Mouse (Mus musculus): ENCODE measurements around the gene Spocd1. TPM values are rescaled to one million over a fixed set of nuclear protein-coding genes. Genes with fewer than 3 reads are reported as not detected.

Gene Spocd1
- polyA plus RNA-seq, 1 experiment from 2014 or later, result not detected

DNA sequence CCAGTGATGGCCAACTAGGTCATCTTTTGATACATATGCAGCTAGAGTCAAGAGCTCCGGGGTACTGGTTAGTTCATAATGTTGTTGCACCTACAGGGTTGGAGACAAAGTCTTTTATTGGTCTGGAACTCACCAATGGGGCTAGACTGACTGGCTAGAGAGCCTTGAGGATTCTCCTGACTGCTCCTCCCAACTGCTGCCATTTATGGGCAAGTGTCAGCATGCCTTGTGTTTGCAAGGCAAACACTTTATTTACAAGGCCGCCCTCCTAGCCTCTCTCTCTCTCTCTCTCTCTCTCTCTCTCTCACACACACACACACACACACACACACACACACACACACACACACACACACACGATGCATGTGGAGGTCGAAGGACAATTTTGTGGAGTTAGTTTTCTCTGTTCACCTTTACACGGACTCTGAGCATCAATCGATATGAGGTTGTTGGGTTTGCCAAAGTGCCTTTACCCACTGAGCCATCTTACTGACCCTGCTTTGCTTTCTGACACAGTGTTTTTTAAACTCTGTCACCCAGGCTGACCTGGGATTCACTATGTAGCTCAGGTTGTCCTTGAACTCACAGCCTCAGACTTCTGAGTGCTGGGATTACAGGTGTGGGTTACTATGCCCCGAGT is 13.6 kb upstream of the Spocd1 start:
- no peaks in the 10 kb centered on the region for H3K27me3 ChIP-seq (ENCODE audit: control insufficient read depth, insufficient read depth, low read depth, low read length)
- WGBS, result 87% methylated on average over 7 of the region's 7 CpGs
- no peak overlapping the region for H3K4me3 ChIP-seq (ENCODE audit: low read depth, low read length)
- H3K9me3 ChIP-seq (replicated peaks; ENCODE audit: control insufficient read depth, low read length, poor library complexity, severe bottlenecking), result no peaks in the 10 kb centered on the region
- no peak overlapping the region for H3K4me2 ChIP-seq (ENCODE audit: low read length)
- H3K27ac ChIP-seq (ENCODE audit: low read length), result no peak overlapping the region
- H3K4me1 ChIP-seq (ENCODE audit: control insufficient read depth, insufficient read depth, low read length), result peaks cover 13% of the 10 kb centered on the region
- H3K9ac ChIP-seq (ENCODE audit: low read depth, low read length), result no peak overlapping the region
- H3K36me3 ChIP-seq (ENCODE audit: control insufficient read depth, insufficient read depth, low read length), result no peaks in the 10 kb centered on the region
- ATAC-seq, result no peak

DNA sequence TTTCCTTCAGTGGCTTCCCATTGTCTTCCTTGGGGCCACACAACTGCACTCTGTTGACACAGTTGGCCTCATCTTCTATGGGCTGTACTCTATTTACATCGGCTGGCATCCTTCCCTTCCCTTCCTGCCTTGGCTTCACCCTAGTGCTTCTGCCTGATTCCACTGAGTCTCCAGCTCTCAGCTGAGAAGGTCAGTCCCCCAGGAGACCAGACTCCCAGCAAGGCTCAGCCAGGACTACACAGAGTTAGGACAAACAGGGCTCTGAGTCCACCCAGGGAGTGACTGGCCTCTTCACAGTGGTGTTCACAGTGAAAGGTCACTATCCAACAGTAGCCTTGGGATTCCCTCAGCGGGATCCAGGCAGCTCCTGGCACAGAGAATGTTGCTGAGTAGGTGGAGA is 12.9 kb upstream of the Spocd1 start:
- H3K36me3 ChIP-seq (ENCODE audit: control insufficient read depth, insufficient read depth, low read length), result no peaks in the 10 kb centered on the region
- no peaks in the 10 kb centered on the region for H3K9me3 ChIP-seq (replicated peaks; ENCODE audit: control insufficient read depth, low read length, poor library complexity, severe bottlenecking)
- 33% methylated on average over 2 of the region's 2 CpGs for WGBS
- no peaks in the 10 kb centered on the region for H3K27me3 ChIP-seq (ENCODE audit: control insufficient read depth, insufficient read depth, low read depth, low read length)
- H3K4me2 ChIP-seq (ENCODE audit: low read length), result no peak overlapping the region
- ATAC-seq, result no peak
- no peak overlapping the region for H3K27ac ChIP-seq (ENCODE audit: low read length)
- no peak overlapping the region for H3K9ac ChIP-seq (ENCODE audit: low read depth, low read length)
- H3K4me1 ChIP-seq (ENCODE audit: control insufficient read depth, insufficient read depth, low read length), result peaks cover 13% of the 10 kb centered on the region
- no peak overlapping the region for H3K4me3 ChIP-seq (ENCODE audit: low read depth, low read length)

DNA sequence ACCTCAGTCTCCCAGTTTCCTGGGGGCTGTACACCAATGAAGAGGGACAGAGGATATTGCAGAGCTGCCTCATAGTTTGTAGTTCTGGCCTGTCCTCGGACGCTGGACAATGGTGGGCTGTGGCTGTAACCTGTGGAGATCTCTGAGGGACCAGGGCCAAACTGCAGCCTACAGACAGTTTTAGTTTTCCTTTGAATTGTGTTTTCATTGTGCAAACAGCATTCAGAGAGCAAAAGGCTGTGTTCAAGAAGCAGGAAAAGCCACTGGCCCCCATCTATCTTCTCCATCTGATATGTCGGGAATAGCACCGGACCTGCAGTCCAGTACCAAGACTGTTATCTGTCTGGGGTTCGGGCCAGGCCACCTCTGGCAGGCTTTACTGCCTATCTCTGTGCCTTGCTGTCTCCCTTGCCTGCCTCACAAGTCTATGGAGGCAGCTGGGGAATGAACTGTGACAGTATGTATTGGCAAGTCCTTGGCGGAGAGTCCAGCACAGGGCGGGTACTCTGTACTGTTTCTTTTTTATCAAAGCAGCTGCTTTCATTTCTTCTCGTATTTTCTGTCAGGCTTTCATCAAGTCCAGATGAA is 11.9 kb upstream of the Spocd1 start:
- Histone ChIP-seq H3K27ac (ENCODE audit: low read length) (no peak overlapping the region), H3K9me3 (replicated peaks; ENCODE audit: control insufficient read depth, low read length, poor library complexity, severe bottlenecking) (no peaks in the 10 kb centered on the region), H3K9ac (ENCODE audit: low read depth, low read length) (no peak overlapping the region), H3K27me3 (ENCODE audit: control insufficient read depth, insufficient read depth, low read depth, low read length) (no peaks in the 10 kb centered on the region), H3K4me3 (ENCODE audit: low read depth, low read length) (no peak overlapping the region), H3K36me3 (ENCODE audit: control insufficient read depth, insufficient read depth, low read length) (no peaks in the 10 kb centered on the region), H3K4me2 (ENCODE audit: low read length) (no peak overlapping the region), H3K4me1 (ENCODE audit: control insufficient read depth, insufficient read depth, low read length) (peaks cover 13% of the 10 kb centered on the region)
- ATAC-seq, result no peak
- 65% methylated on average over 8 of the region's 8 CpGs for WGBS

DNA sequence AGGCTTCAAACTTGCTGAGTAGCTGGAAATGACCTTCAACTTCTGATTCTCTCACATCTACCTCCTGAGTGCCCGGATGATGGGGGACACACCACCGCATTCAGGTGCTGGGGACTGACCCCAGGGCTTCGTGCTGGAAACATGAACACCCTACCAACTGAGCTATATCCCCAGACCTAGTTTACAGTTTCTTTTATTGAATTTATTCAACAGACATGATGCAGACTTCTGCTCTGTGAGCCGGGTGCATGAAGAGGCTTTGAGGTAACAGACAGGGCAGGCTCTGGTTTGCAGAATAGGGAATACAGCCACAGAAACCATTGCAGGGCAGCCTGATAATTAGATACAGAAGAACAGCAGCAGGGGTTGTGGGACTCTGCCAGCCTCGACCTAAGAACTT is 10.6 kb upstream of the Spocd1 start:
- Histone ChIP-seq H3K4me3 (ENCODE audit: low read depth, low read length) (no peak overlapping the region), H3K4me2 (ENCODE audit: low read length) (no peak overlapping the region), H3K27ac (ENCODE audit: low read length) (no peak overlapping the region), H3K9me3 (replicated peaks; ENCODE audit: control insufficient read depth, low read length, poor library complexity, severe bottlenecking) (no peaks in the 10 kb centered on the region), H3K9ac (ENCODE audit: low read depth, low read length) (no peak overlapping the region), H3K36me3 (ENCODE audit: control insufficient read depth, insufficient read depth, low read length) (no peaks in the 10 kb centered on the region), H3K4me1 (ENCODE audit: control insufficient read depth, insufficient read depth, low read length) (peaks cover 11% of the 10 kb centered on the region), H3K27me3 (ENCODE audit: control insufficient read depth, insufficient read depth, low read depth, low read length) (no peaks in the 10 kb centered on the region)
- no peak for ATAC-seq
- WGBS, result 82% methylated on average over 5 of the region's 5 CpGs

DNA sequence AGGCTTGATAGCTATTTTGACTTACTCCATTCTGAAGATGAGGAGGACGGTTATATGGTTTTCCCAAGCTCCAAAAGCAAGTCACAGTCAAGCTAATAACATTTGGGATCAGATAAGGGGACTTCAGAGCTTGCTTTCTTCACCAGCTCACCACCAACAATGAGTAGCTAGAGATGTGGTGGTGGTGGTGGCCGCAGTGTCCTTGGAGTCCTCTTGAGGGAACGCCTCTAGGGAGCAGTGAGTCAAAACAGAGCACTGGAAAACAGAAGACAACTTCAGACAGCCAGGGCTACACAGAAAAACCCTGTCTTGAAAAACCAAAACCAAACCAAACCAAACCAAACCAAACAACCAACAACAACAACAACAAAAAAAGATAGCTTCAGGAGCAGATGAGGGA is 10.1 kb upstream of the Spocd1 start:
- H3K36me3 ChIP-seq (ENCODE audit: control insufficient read depth, insufficient read depth, low read length), result no peaks in the 10 kb centered on the region
- no peak overlapping the region for H3K27ac ChIP-seq (ENCODE audit: low read length)
- H3K4me1 ChIP-seq (ENCODE audit: control insufficient read depth, insufficient read depth, low read length), result peaks cover 7% of the 10 kb centered on the region
- no peak overlapping the region for H3K9ac ChIP-seq (ENCODE audit: low read depth, low read length)
- H3K9me3 ChIP-seq (replicated peaks; ENCODE audit: control insufficient read depth, low read length, poor library complexity, severe bottlenecking), result no peaks in the 10 kb centered on the region
- 89% methylated on average over 3 of the region's 3 CpGs for WGBS
- no peaks in the 10 kb centered on the region for H3K27me3 ChIP-seq (ENCODE audit: control insufficient read depth, insufficient read depth, low read depth, low read length)
- no peak overlapping the region for H3K4me3 ChIP-seq (ENCODE audit: low read depth, low read length)
- H3K4me2 ChIP-seq (ENCODE audit: low read length), result no peak overlapping the region
- no peak for ATAC-seq

DNA sequence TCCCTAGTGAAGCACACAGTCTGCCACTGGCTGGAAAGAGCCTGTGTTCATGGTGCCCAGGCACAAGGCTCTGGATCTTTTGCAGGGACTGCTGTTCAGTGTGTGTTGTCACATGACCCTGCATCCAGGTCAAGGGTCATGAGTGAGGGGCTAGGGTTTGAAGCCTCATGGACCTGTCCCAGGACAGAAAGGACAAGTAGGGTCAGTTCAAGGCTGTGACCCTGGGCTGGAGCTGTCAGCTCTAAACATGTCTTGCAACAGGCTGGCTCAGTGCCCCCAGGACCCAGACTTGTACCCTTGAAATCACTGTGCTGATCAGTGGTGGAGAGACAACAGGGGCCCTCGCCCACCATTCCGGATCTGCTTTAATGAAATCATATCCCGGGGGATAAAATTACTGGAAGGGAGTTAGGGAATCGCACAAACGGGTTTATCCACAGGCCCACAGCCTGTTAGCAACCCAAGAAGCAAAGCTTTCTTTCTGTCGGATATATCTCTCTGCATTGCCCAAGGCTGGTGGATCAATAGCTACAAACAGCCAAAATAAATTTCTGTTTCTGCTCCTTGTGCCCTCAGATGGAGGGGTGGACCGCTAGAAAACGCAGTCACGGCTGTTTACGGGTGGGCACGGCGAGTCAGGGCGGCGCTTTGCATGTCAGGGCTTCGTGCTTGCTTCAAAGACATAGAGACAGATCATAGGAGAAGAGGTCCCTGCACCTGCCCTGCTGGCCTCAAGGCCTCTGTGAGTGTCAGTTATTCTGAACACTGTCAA is 8.3 kb upstream of the Spocd1 start:
- WGBS, result 82% methylated on average over 15 of the region's 15 CpGs
- H3K27me3 ChIP-seq (ENCODE audit: control insufficient read depth, insufficient read depth, low read depth, low read length), result no peaks in the 10 kb centered on the region
- no peaks in the 10 kb centered on the region for H3K9me3 ChIP-seq (replicated peaks; ENCODE audit: control insufficient read depth, low read length, poor library complexity, severe bottlenecking)
- no peak for ATAC-seq
- H3K27ac ChIP-seq (ENCODE audit: low read length), result no peak overlapping the region
- H3K9ac ChIP-seq (ENCODE audit: low read depth, low read length), result no peak overlapping the region
- peaks cover 2% of the 10 kb centered on the region; the same call in 1 of the 2 replicates for H3K4me1 ChIP-seq (ENCODE audit: control insufficient read depth, insufficient read depth, low read length)
- no peaks in the 10 kb centered on the region for H3K36me3 ChIP-seq (ENCODE audit: control insufficient read depth, insufficient read depth, low read length)
- H3K4me2 ChIP-seq (ENCODE audit: low read length), result no peak overlapping the region
- H3K4me3 ChIP-seq (ENCODE audit: low read depth, low read length), result no peak overlapping the region

DNA sequence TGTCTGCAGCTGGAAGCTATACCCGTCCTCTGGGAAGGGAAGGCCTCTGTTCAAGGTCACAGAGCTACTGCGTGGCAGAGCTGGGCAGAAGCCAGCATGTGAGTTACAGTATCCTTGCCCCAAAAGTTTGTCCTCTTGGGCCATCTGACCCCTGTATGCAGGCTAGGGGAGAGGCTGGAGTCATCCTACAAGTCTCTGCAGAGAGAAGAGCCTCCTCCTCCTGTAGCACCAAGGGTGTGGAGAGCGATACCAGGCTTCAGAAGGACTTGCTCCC is 7.8 kb upstream of the Spocd1 start:
- H3K4me3 ChIP-seq (ENCODE audit: low read depth, low read length), result no peak overlapping the region
- H3K4me1 ChIP-seq (ENCODE audit: control insufficient read depth, insufficient read depth, low read length), result peaks cover 2% of the 10 kb centered on the region; the same call in 1 of the 2 replicates
- no peaks in the 10 kb centered on the region for H3K27me3 ChIP-seq (ENCODE audit: control insufficient read depth, insufficient read depth, low read depth, low read length)
- H3K9me3 ChIP-seq (replicated peaks; ENCODE audit: control insufficient read depth, low read length, poor library complexity, severe bottlenecking), result no peaks in the 10 kb centered on the region
- WGBS, result 80% methylated on average over 3 of the region's 3 CpGs
- no peak overlapping the region for H3K27ac ChIP-seq (ENCODE audit: low read length)
- no peak overlapping the region for H3K9ac ChIP-seq (ENCODE audit: low read depth, low read length)
- H3K4me2 ChIP-seq (ENCODE audit: low read length), result no peak overlapping the region
- no peaks in the 10 kb centered on the region for H3K36me3 ChIP-seq (ENCODE audit: control insufficient read depth, insufficient read depth, low read length)
- no peak for ATAC-seq

DNA sequence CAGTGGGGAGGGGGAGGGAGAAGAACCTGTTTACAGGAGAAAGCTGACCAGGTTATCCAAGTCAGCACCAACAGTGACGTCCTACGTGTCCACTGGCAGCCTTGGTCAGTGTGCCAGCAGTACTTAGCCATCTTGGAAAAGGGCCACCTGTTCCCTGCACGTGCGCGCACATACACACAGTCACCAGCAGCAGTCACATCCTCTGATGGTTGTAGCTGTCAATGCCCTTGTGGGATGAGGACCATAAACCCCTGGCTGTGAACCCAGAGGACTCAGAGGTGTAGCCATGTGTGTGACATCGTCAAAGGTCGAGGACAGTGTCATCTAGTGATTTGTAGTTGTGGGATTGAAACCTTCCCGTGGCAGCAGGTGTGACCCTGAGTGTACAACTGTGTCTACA is 4.9 kb upstream of the Spocd1 start:
- no peak for ATAC-seq
- Histone ChIP-seq H3K27ac (ENCODE audit: low read length) (no peak overlapping the region), H3K4me3 (ENCODE audit: low read depth, low read length) (no peak overlapping the region), H3K36me3 (ENCODE audit: control insufficient read depth, insufficient read depth, low read length) (no peaks in the 10 kb centered on the region), H3K27me3 (ENCODE audit: control insufficient read depth, insufficient read depth, low read depth, low read length) (no peaks in the 10 kb centered on the region), H3K4me2 (ENCODE audit: low read length) (no peak overlapping the region), H3K4me1 (ENCODE audit: control insufficient read depth, insufficient read depth, low read length) (peaks cover 6% of the 10 kb centered on the region; the same call in 1 of the 2 replicates), H3K9me3 (replicated peaks; ENCODE audit: control insufficient read depth, low read length, poor library complexity, severe bottlenecking) (no peaks in the 10 kb centered on the region), H3K9ac (ENCODE audit: low read depth, low read length) (no peak overlapping the region)
- 87% methylated on average over 8 of the region's 8 CpGs for WGBS

DNA sequence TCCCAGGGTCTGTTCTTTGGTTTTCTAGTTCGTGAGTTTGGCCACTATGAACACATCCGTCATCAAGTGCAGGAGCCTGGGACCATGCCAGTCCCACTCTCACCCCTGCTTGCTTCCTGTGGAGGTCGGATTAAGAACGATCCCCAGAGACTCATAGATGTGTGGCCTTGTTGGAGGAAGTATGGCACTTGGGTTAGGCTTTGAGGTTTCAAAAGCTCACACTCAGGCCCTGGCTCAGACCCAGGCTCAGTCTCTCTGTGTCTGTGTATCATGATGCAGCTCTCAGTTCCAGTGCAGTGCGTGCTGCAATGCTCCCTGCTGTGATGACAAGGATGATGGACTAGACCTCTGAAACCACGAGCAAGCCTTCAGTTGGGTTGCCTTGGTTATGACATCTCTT is 4.4 kb upstream of the Spocd1 start:
- H3K27me3 ChIP-seq (ENCODE audit: control insufficient read depth, insufficient read depth, low read depth, low read length), result no peaks in the 10 kb centered on the region
- no peaks in the 10 kb centered on the region for H3K9me3 ChIP-seq (replicated peaks; ENCODE audit: control insufficient read depth, low read length, poor library complexity, severe bottlenecking)
- no peak overlapping the region for H3K4me2 ChIP-seq (ENCODE audit: low read length)
- ATAC-seq, result no peak
- no peak overlapping the region for H3K9ac ChIP-seq (ENCODE audit: low read depth, low read length)
- no peak overlapping the region for H3K27ac ChIP-seq (ENCODE audit: low read length)
- H3K4me1 ChIP-seq (ENCODE audit: control insufficient read depth, insufficient read depth, low read length), result peaks cover 6% of the 10 kb centered on the region; the same call in 1 of the 2 replicates
- H3K36me3 ChIP-seq (ENCODE audit: control insufficient read depth, insufficient read depth, low read length), result no peaks in the 10 kb centered on the region
- 81% methylated on average over 6 of the region's 6 CpGs for WGBS
- H3K4me3 ChIP-seq (ENCODE audit: low read depth, low read length), result no peak overlapping the region
